Mouse (Mus musculus): ENCODE measurements at regions not wholly inside any gene's neighbourhood (a gene's known extent, or its start where the extent isn't known, plus 50 kb on each side); places are given as distances from the start of the nearest gene placed in this dataset.
"Not testable (repeated sequence)": the region's sequence is repeated elsewhere in the genome, so short reads cannot be mapped to it uniquely, and the experiment has no call there.

DNA sequence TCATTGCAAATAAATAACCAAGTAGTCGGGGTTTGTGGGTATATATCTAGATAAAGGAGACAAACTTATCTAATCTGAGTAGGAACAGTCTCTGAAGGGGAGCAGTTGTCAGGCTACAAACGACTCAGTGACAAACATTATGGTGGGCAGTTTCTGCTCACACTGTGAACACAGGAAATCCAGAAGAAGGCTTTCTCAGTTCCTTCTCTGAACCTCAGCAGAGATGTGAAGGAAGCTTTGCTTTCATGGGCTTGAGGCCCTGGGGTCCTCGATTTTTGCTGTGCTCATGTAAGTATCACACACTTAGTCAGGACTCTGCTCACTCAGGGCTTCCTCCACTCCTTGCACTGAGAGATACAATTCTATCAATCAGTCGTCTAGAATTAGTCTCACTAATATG, 994.7 kb upstream of the Foxg1 start:
- ATAC-seq = no peak

DNA sequence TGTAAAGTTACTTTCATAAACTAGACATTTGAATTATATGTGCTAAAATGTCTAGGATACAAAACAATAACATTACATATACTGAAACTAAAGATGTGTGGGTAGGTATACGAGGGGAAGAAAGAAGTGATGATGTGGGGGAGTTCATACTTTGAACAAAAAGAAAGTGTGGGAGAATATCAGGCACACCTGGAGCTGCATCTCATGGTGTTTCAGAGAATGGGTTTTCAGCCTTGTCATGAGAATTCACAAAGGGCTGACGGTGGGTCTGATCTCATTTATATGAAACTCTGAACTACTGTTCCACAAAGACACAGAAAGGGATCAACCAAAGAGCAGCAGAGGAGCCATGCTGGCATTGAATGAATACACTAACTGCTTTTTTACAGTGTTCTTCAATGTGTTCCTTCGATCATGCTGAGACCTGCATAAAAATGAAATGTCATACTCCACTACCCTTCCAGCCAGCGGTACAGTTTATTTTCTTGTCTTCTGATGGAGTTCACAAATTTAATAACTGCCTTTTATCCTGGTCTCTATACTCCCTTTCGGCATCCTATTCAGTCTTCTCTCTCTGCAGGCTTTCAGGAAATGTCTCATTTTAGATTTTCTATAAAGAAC, 994.2 kb upstream of the Foxg1 start:
- no peak for ATAC-seq

DNA sequence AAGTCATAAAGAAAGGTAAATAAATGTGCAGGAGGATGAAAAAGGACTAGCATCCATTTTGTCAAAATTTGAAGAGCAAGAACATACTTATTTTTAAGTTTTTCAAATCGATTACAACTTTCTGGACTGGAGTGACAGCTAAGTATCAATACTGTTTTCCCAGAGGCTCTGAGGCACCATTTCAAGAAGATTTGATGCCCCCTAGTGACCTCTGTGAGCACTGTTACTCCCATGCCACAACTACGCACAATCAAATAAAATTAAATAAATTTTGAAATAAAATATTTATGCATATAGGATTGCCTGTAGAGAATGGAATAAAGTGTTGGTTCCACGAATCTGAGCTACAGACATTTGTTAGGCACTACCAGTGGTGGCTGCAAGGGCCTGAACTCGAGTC, 991.5 kb upstream of the Foxg1 start:
- no peak for ATAC-seq

GRCm38 (mm10) chr12:48439333-48440046, 943.0 kb upstream of the Foxg1 start:
- ATAC-seq = no peak

DNA sequence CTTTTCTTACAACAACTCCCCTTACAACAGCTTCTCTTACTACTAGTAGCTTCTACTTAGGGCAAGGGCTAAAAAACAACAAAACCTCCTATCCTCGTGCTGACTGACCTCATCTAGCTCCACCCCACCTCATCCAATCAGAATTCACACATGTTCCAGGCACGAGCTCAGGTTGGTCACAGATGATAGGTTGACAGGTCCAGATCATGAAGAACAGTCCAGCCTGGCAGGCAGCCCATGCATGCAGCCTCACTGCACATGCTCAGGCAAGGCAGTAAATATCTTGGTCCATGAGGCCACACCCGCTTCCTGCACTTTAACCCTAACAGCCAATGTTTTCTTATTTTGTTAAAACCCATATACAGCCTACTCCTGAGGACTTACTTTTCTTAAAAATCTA, 933.7 kb upstream of the Foxg1 start:
- not testable (repeated sequence) for ATAC-seq

DNA sequence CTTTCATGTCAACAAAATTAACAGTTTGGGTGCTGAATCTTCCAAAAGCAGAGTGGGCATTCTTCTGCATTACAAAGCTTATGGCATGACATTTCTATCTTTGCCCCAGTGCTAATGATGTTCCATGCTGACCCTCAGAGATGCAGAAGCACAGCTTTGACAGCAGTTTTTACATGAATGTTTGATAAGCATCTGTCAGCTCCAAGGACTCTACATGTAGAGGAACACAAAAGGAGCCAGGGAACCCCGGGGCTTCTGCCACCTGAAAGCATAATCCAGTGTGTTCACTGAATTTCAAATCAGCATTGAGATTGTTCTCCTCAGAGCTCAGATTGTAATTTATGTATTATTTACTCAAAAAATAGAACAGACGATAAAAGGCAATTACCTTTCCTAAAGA, 920.1 kb upstream of the Foxg1 start:
- ATAC-seq = no peak

- no peak for ATAC-seq
These were observed 881.7 kb upstream of the Foxg1 start for GRCm38 (mm10) chr12:48500735-48501134.

- ATAC-seq = no peak
These were observed 870.9 kb upstream of the Foxg1 start for GRCm38 (mm10) chr12:48511594-48511993.

- no peak for ATAC-seq
These were observed 870.2 kb upstream of the Foxg1 start for GRCm38 (mm10) chr12:48512259-48512658.

DNA sequence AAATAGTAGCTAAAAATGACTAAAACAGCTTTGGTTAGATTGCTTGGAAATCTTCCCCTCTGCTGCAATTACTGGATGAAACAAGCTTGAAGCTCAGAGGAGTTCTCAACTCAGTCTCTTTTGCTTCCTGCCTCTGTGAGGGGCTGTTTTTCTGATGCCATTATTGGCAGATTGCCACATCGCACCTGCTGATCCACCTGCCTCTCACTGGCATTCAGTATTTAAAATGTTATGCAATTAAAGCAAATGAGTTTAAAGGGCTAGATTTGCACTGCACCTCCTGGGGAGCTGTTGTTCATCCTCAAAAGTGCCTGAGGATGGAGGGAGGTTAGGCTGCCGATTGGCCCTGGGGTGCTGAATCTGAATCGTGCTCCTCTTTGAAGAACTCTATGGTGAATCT, 860.5 kb upstream of the Foxg1 start:
- ATAC-seq = no peak

DNA sequence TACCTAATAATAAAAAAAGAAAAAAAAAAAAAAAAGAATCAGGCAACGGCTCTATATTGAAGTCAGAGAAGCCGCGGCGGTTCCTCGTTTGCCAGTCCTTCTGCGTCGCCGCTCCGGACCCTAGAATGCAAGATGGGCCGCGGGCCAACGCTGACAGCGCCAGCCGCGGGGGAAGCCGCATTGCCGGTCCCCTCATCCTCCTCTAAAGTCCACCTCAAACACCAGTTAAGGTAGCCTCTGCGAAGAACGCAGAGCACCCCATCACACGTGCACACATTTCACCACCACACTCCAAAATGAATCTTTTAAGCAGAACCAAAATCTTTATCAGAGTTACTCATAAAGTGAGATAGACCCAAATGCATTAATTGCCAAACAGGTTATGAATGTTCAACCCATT, 822.8 kb upstream of the Foxg1 start:
- peak; percentile 39 for ATAC-seq

GRCm38 (mm10) chr12:48604401-48605197, 777.9 kb upstream of the Foxg1 start:
- ATAC-seq = no peak

- no peak for ATAC-seq
These were observed 777.0 kb upstream of the Foxg1 start for GRCm38 (mm10) chr12:48605423-48605822.

- no peak for ATAC-seq
These were observed 773.1 kb upstream of the Foxg1 start for GRCm38 (mm10) chr12:48609391-48609790.

DNA sequence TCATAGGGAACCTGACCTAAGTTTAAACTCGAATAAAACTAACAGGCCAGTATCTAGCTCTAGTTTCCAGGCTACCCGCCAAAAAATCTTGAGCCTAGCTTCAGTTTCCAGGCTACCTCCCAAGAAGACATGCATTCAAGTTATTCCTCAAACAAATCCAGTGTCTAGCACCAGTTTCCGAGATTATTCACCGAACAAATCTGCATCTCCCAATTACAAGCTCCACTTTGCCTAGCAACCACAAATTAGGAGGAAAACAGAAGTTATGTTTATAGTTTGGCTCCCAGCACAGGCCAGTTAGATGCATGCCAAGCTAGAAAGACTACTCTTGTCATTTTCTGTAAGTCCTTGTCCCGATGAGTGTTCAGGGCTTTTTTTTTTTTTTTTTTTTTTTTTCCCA, 770.4 kb upstream of the Foxg1 start:
- ATAC-seq = no peak

DNA sequence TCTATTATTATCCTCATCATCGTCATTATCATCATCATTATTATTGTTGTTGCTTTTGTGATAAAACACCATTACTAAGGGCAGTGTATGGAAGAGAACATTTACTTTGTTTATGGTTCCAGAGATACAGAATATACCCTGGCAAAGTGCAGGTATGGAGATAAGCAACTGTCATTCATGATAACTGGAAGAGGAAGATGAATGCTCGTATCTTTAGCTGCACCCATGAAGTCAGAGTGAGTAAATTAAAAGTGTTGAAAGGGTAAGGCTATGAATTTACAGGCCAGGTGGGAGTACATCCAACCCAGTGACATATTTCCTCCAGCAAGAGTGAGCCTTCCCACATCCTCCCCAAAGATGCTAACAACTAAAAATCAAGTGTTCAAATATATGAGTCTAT, 766.1 kb upstream of the Foxg1 start:
- no peak for ATAC-seq

DNA sequence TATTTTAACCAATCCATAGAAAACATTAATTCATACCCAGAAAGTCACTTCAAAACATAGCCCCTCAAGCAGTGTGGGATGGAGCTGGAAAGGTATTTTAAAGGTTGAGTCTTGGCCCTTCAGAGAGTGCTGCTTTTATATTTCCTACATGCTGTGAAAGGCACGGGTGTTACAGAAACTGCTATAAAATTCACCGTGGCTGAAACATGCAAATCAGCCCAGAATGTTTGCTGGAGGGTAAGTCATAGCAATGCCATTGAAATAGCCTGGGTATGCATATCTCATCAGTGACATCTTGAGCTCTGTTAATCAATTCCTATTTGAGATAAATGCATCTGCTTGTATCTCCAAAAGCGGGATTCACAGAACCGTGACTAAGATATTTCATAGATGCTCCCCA, 748.9 kb upstream of the Foxg1 start:
- ATAC-seq = no peak

DNA sequence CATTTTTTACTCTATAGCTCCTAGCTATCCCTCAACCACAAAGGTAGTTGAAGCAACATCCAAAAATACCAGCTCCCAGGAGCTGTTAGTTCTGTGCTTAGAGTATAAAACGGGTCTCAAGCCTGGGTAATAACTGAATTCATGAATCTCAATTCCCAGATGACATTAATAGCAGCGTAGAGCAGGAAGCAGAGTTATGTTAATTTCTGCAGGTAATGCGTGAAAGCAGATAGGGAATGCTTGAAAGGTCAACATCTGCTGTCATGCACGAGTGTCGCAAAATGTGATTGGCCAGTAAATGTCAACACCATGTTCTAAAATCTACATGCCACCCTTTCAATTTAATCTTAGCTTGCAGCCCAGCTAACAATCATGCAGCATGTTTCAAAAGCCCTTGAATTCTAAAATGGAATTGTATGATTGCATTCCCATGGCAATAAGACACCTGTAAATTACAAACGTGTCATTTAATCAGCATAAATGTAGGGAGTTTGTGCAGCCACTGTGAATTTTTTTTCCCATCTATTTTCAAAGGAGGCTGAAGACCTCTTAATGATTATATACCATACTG, 747.7 kb upstream of the Foxg1 start:
- no peak for ATAC-seq

DNA sequence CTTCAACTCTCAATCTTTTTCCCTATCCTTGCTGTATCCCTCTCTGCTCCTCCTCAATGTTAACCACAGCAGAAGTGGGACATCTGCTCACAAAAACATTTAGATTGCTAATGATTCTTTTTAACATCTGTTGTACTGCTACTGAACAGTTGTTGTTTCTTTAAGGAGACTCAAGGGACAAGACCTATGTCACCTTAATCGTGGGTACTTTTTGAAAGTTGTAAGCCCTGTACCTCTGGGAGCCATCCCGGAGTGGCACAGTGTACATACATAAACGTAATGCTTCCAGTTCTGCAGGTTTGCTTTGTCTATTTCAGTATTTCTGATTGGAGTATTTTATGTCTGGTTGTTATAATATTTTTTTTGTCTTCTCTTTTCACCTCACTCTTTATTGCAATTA, 740.5 kb upstream of the Foxg1 start:
- no peak for ATAC-seq

- no peak for ATAC-seq
These were observed 737.3 kb upstream of the Foxg1 start for GRCm38 (mm10) chr12:48645135-48645534.

- ATAC-seq = no peak
These were observed 736.5 kb upstream of the Foxg1 start for GRCm38 (mm10) chr12:48645910-48646309.

DNA sequence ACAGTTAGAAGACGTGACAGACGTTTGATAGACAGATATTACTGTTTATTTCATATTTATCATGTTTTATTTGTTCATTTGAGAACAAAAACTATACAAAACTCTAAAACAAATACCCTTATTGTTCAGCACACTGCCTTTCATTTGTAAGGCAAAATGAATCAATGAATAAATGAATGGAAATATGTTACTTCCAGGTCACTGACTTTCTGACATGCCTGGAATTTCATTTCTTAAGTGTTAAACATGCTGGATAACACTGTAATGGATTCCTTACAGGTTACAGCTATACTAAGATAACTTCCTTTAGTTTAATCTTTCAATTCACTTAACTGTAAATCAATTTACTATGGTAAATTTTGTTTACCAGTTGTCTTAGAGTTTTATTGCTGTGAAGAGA, 707.3 kb upstream of the Foxg1 start:
- no peak for ATAC-seq

DNA sequence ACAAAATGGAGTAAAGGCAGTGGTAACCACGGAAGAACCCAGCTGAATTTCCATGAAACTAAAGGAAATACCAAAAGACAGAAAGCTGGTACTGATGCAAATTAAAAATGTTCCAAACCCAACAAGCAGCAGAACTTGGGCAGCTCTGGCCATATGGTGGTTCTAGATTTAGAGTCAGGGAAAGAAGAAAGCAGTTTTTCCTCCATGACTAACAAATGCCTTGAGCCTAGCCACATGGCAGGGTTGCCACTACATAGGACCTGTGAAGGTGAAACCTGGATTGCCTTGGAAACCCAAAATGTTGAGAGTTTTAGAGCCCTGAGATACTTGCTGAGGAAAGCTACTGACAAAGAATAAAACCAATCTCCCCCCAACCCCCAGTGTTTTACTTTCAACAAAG, 701.5 kb upstream of the Foxg1 start:
- no peak for ATAC-seq

DNA sequence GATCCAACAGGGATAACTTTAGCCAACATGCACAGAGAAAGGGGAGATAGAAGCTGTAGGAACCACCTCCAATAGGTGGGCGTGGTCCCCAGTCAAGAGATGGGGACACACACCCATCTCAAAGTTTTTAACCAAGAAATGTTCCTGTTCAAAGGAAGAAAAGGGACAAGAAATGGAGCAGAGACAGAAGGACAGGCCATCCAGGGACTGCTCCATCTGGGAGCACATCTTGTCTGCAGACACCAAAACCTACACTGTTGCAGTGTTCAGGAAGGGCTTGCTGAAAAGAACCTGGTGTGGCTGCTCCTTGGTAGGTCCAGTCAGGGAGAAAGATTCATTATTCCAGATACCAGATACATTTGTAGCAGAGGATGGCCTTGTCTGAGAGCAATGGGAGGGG, 676.5 kb upstream of the Foxg1 start:
- ATAC-seq = no peak
